Mouse (Mus musculus): ENCODE data around the gene Timeless.
"Not testable (repeated sequence)": the region's sequence is repeated elsewhere in the genome, so short reads cannot be mapped to it uniquely, and the experiment has no call there.

Timeless gene

DNA sequence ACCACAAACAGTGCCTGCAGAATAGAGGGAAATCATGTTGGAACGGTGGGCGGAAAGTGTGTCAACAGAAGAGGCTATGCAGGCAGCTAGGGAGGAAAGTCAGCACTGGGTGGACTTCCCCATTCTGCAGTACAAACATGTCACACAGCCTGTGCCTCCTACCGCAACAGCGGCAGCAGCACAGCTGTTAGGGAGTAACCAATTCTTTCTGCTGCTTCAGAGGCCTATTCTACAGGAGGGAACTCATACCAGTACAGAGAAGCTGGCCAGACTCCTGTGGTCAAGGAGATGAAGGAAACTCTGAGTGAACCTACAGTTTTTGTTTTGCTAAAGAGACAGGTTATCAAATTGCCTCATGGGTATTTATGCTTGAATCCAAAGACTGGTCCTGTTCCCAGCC lies 27.1 kb downstream of the Timeless start:
- DNase-seq, result no peak

- DNase-seq, result no peak
Measured at GRCm38 (mm10) chr10:128259946-128260345, 28.1 kb downstream of the Timeless start.

- not testable (repeated sequence) for DNase-seq
Measured at GRCm38 (mm10) chr10:128260376-128260775, 28.5 kb downstream of the Timeless start.

DNA sequence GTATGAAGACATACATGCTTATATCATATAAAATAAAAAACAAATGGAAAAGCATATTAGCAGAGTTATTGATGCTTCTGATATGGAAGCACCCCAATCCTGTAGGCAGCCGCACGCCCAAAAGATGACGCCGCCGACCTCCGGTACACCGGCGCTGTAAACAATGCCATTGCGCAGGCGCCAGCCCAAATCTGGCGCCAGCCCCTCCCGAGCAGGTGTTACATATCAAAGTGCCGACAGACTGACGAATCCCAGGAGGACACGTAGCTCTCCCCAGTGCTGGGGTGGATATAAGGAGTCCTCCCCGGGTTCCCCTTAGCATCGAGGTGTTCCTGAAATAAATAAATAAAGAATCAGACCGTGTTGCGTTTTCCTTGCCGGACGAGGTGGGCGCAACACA lies 30.4 kb downstream of the Timeless start:
- DNase-seq, result no peak

GRCm38 (mm10) chr10:128263393-128264310 lies 31.8 kb downstream of the Timeless start:
- DNase-seq, result no peak

DNA sequence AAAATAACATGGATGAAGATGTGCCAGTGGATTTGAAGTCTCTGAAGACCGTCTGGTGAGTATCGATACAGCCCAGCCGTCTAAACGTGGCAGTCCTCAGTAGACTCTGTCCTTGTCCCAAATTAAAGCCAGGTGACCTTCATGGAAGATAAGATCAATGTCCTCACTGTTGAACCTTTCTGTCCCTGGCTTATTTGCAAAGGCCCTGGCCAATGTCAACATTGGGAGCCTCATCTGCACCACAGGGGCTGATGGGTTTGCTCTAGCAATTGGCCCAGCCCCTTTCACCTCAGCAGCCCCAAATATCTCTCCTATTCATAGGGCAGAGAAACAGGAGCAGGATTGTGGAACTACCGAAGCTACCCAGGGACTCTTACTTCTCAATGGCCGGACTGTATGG lies 36.5 kb downstream of the Timeless start, which contains the start of gene Apof:
TSS of gene Apof (plus strand) at position 301 of the 400 bp plus-strand sequence.
- no peak for DNase-seq

DNA sequence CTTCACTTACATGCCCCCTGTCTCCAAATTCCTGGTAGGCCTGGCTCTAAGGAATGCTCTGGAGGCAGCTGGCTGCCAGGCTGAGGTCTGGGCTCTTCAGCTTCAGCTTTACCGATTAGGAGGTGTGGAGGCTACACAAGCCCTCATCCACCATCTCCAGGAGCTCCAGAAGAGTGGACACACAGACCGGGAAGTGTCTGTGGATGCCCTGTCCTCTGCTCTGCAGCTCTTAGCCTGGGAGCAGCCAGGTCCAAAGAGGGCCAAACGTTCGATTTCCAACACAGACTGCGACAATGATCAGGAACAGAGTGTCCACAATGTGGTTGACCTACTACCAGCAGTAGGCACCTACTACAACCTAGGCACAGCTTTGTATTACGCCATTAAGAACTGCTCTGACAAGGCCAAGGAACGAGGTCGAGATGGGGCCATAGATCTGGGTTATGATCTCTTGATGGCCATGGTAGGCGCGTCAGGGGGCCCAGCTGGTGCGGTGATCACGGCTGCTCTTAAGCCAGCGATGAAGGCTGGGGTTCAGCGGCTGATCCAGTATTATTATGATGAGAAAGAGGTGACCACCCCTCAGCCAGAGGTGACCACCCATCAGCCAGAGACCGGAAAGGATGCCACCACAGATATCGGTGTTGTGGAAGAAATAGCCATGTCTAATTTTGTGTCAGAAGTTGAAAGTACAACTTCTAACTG lies 37.5 kb downstream of the Timeless start:
- DNase-seq, result no peak

DNA sequence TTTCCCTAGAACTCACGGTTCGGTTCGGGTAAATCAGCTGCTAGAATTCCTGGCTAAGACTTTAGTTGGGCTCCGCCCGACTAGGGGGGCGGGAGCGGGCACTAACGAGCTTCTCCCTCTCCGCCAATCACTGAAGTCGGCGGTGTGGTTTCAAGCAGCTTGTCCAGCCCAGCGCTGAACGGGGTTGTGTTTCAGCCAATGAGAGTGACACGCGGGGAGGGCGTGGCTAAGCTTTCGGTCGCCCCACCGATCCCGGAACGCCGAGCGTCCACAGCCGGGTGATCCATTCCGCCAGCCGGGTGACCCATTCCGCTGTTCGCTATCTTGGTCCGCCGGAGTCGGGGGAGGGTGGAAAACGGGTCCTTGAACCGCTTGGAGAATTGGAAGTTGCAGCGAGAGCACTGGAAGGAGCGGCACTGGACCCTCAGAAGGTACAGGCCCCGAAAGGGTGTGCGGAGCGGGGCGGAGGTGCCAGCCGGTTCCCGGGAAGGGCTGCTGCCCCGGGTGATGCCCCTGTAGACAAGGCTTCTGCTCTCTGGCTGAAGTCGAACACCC lies 38.5 kb downstream of the Timeless start, which contains the start of gene Stat2:
TSS of gene Stat2 (plus strand) at position 273 of the 555 bp plus-strand sequence.
- DNase-seq, result peak; percentile 98

GRCm38 (mm10) chr10:128270866-128271265 lies 39.0 kb downstream of the Timeless start:
- no peak for DNase-seq

GRCm38 (mm10) chr10:128271883-128272282 lies 40.0 kb downstream of the Timeless start:
- peak; percentile 20 for DNase-seq

- not testable (repeated sequence) for DNase-seq
Measured at GRCm38 (mm10) chr10:128272819-128273439, 41.1 kb downstream of the Timeless start.

GRCm38 (mm10) chr10:128275374-128275773 lies 43.5 kb downstream of the Timeless start:
- DNase-seq, result not testable (repeated sequence)

DNA sequence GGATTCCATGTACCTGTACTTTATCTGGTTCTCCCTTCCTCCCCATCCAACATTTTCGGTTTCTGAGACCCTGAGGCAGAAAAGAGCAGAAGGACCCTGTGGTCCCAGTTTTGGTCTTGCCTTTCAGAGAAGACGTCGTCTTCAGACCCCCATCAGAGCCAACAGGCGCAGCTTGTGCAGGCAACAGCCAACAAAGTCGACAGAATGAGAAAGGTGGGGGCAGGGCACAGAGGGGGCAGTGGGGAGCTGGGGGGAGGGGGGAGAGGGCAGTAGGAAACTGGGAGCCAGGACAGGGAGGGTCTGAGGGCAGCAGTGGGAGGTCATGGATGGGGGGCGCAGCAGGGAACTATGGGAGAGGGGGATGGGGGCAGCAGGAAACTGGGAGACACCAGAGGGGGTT lies 46.3 kb downstream of the Timeless start:
- DNase-seq, result no peak

- peak; percentile 41 for DNase-seq
Measured at GRCm38 (mm10) chr10:128280943-128281342, 49.1 kb downstream of the Timeless start.

DNA sequence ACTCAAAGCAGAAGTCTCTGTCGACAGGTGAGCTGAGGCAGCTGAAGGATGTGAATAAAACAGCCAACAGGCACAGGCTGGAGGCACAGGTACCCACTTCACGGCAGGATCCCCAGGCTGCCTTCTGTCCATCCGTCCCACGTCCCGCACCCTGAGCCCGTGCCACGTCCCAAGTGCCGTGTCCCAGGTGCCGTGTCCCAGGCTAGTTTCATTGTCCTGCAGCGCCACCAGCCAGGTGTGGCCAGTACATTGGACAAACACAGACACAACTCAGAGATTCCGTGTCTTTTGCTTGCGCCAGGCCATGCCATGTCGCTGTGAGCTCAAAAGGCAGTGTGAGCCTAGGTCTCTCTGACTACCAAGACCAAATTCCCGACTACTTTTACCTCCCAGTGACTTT lies 49.8 kb downstream of the Timeless start:
- no peak for DNase-seq

- no peak for DNase-seq
Measured at GRCm38 (mm10) chr10:128282886-128283450, 51.1 kb downstream of the Timeless start.

GRCm38 (mm10) chr10:128283604-128284579 lies 52.0 kb downstream of the Timeless start:
- peak; percentile 74 for DNase-seq

DNA sequence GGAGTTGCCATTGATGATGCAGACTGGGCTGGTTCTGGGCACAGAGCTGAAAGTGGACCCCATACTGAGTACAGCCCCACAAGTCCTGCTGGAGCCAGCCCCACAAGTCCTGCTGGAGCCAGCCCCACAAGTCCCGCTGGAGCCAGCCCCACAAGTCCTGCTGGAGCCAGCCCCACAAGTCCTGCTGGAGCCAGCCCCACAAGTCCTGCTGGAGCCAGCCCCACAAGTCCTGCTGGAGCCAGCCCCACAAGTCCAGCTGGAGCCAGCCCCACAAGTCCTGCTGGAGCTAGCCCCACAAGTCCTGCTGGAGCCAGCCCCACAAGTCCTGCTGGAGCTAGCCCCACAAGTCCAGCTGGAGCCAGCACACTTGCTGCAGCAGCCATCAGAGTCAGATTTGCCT lies 58.7 kb downstream of the Timeless start:
- not testable (repeated sequence) for DNase-seq

- no peak for DNase-seq
Measured at GRCm38 (mm10) chr10:128296370-128297090, 64.7 kb downstream of the Timeless start.

- no peak for DNase-seq
Measured at GRCm38 (mm10) chr10:128297221-128297620, 65.4 kb downstream of the Timeless start.

DNA sequence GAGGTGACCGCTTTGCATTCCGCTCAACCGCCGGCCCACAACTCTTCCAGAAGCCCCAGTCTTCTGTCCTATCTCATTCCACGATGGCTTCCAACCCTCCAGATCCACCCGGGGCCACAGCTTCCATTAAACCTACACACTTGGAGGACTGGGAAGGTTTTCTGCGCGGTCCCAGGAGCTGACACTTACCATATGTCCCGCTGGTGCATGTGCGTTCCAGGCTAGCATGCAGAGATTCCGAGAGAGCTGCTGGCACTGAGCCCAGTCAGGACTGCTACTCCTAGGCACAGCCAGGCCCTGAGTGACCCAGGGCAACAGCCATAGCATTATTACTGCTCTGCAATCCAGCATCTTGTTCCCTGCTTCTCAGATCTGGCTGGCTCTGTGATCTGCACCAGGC lies 65.8 kb downstream of the Timeless start:
- DNase-seq, result peak; percentile 24
